Mouse (Mus musculus) gastrocnemius, adult 2 months (tissue): ENCODE measurements at regions not wholly inside any gene's neighbourhood (a gene's known extent, or its start where the extent isn't known, plus 50 kb on each side); places are given as distances from the start of the nearest gene placed in this dataset.

Source experiments
- DNase-seq: peaks from one replicate; pipeline ENCODE4 v3.0.0; 2022
- H3K27ac ChIP-seq: fragments of 200-600 bp; 2 replicates; pipeline ENCODE4 v1.8.1; 2022; ENCODE audit warnings: mild to moderate bottlenecking
- H3K4me3 ChIP-seq: fragments of 200-600 bp; 2 replicates; pipeline ENCODE4 v1.8.1; 2022; ENCODE audit warnings: mild to moderate bottlenecking, moderate library complexity
- CTCF ChIP-seq: fragments of 200-600 bp; IDR thresholded peaks from 2 replicates; pipeline ENCODE4 v1.8.1; 2022; ENCODE audit warnings: antibody characterized with exemption, mild to moderate bottlenecking, moderate library complexity
- intact Hi-C: fragments of 180-260 bp; cut with DNase I; formaldehyde crosslinking; loops from one replicate; pipeline ENCODE4 v1.15.1; 2025

- DNase-seq, result no peak
- no peak overlapping the region for H3K4me3 ChIP-seq
- intact Hi-C loops, result no loop called here
- no peak for TF ChIP-seq CTCF
- H3K27ac ChIP-seq, result no peak overlapping the region
Observed at GRCm38 (mm10) chr3:41491185-41491584, 64.3 kb upstream of the Jade1 start.

- H3K27ac ChIP-seq, result no peak overlapping the region
- no peak for DNase-seq
- intact Hi-C loops, result no loop called here
- TF ChIP-seq CTCF, result no peak
- no peak overlapping the region for H3K4me3 ChIP-seq
Observed at GRCm38 (mm10) chr3:41489998-41490397, 65.5 kb upstream of the Jade1 start.

- no peak for DNase-seq
- no peak for TF ChIP-seq CTCF
- intact Hi-C loops, result no loop called here
Observed at GRCm38 (mm10) chr3:41489571-41489970, 66.0 kb upstream of the Jade1 start.

GRCm38 (mm10) chr3:41488229-41488774 is 67.2 kb upstream of the Jade1 start:
- Histone ChIP-seq H3K27ac (no peak overlapping the region), H3K4me3 (no peak overlapping the region)
- no peak for DNase-seq
- TF ChIP-seq CTCF, result no peak
- intact Hi-C loops, result no loop called here

More at GRCm38 (mm10) chr3:41489571-41489970, 66.0 kb upstream of the Jade1 start:
- H3K27ac ChIP-seq, result no peak overlapping the region
- H3K4me3 ChIP-seq, result no peak overlapping the region

GRCm38 (mm10) chr3:41484920-41485319 is 70.6 kb upstream of the Jade1 start:
- no peak for DNase-seq

DNA sequence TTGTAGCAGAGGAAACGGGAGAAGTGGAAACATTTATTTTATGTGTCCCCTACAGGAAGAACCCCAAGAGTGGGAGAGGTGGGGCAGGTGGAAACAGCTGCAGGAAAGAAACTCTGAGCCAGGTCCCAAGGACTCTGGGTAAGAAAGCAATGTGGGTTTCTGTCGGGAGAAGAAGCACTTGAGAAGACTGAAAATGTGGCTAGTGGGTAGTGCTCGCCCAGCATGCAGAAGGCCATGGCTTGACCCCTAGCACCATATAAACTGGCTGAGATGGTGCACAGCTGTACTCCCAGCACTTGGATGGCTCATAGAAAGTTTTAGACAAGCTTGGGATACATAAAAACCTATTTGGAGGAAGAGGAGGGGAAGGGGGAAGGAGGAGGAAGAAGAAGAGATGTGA is 71.9 kb upstream of the Jade1 start:
- Histone ChIP-seq H3K27ac (no peak overlapping the region), H3K4me3 (no peak overlapping the region)
- no peak for DNase-seq
- TF ChIP-seq CTCF, result no peak
- intact Hi-C loops, result no loop called here

More at GRCm38 (mm10) chr3:41484920-41485319, 70.6 kb upstream of the Jade1 start:
- no peak for TF ChIP-seq CTCF
- no peak overlapping the region for H3K27ac ChIP-seq
- H3K4me3 ChIP-seq, result no peak overlapping the region
- intact Hi-C loops, result no loop called here

DNA sequence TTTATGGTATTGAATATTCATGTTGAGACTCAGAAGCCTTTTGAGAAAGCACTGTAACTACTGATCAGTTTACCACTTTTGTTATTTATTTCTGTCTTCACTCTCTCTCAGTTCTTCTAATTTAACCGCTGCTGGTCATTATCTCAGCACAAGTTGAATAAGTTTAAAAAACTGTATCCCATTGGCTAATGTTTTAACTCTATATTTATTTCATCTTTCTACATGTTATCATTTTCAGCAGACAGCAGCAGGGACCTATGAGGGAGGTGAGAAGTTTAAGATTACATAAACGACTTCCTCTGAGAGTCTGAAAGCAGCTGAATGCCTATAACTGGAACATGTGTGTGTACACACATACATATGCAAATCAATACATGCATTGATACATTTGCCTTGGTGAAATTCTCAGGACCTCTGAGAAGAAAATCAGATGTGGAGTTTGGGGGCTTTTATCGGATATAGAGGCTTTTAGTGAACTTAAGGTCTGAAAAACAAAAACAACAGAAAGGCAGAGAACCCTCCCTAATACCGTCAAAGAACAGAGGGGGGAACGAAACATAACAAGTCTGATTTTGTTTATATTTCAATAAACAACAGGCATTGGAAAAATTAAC is 72.5 kb upstream of the Jade1 start:
- H3K4me3 ChIP-seq, result no peak overlapping the region
- no peak for TF ChIP-seq CTCF
- no peak for DNase-seq
- H3K27ac ChIP-seq, result no peak overlapping the region
- intact Hi-C loops, result no loop called here

DNA sequence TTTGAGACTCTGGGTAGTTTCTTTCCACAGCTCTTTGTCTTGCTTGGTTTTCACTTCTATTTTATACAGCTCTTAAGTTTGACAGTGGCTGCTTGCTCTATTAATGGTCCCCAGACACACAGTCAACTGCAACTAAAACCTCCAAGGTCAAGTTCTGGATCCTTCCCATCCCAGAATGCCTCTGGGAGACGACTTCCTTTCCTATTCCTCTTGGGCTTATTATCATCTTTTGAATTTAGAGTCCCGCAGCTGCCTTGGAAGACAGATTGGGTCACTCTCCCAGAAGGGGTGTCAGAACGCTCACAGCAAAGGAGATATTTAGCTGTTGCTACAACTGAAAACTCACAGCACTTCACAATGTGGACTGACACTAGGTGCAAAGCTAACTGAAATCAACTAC is 75.3 kb upstream of the Jade1 start:
- Histone ChIP-seq H3K27ac (peak overlapping the region; percentile 56; the same call in 1 of the 2 replicates), H3K4me3 (no peak overlapping the region)
- TF ChIP-seq CTCF, result no peak
- intact Hi-C loops, result no loop called here
- no peak for DNase-seq

GRCm38 (mm10) chr3:41478971-41479370 is 76.6 kb upstream of the Jade1 start:
- TF ChIP-seq CTCF, result no peak
- intact Hi-C loops, result no loop called here
- no peak for DNase-seq
- no peak overlapping the region for H3K27ac ChIP-seq
- H3K4me3 ChIP-seq, result no peak overlapping the region

- no peak for DNase-seq
- no peak for TF ChIP-seq CTCF
- intact Hi-C loops, result no loop called here
- Histone ChIP-seq H3K27ac (no peak overlapping the region), H3K4me3 (no peak overlapping the region)
Observed at GRCm38 (mm10) chr3:41476516-41476915, 79.0 kb upstream of the Jade1 start.

DNA sequence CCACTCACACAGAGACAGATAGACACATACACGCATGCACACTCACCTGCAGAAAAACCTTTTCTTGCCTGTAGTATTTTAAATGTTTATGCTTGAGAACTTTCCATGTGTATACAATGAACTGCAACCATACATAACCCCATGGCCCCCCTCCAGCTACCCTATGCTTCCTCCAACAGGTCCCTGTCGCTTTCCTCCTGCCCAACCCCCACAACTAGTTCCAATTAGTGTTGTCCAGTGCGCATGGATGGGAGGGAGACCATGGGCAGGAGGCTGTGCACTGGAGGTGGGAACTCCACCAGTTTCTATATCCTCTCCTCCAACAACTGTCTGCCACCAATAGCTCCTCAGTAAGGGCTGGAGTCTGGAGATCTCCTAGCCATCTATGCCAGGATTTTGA is 82.9 kb upstream of the Jade1 start:
- H3K27ac ChIP-seq, result no peak overlapping the region
- intact Hi-C loops, result no loop called here
- H3K4me3 ChIP-seq, result no peak overlapping the region
- no peak for DNase-seq
- no peak for TF ChIP-seq CTCF

DNA sequence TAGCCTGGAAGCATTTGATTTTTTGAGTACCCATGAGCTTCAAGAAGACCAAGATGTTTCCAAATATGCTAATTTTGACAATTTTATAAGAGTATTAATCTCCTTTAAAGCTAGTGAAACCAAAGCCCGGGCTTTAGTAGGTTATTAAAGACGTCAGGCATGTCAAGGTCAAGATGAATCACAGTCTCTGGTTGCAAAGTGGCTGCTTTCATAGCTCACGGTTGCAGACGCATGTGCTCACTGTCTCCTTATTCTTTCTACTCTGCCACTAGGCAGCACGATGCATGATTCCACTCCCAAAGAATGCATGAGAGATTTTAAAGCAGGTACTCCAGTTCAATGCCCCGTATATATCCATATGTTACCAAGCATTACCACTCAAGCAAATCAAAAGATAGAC is 86.4 kb upstream of the Jade1 start:
- DNase-seq, result no peak
- intact Hi-C loops, result no loop called here
- TF ChIP-seq CTCF, result no peak
- H3K27ac ChIP-seq, result no peak overlapping the region
- H3K4me3 ChIP-seq, result no peak overlapping the region

DNA sequence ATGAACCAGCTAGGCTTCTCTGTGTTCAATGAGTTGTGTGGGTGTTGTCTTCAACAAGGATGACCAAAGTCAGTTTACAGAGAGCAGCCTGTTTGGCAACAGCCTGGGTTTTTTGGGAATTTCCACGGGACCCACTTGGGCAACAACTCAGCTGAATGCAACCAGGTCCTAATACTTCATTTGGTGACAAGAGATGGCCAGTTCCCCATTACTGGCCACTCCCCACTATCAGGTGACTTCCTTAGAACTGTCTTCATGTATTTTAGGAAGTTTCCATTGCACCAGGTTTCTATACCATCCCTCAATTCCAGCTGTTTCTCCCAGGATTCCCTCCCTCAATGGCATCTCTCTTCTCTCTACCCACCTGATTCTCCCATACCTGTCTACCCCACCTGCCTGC is 87.7 kb upstream of the Jade1 start:
- no peak overlapping the region for H3K27ac ChIP-seq
- intact Hi-C loops, result no loop called here
- no peak for DNase-seq
- no peak overlapping the region for H3K4me3 ChIP-seq
- TF ChIP-seq CTCF, result no peak

GRCm38 (mm10) chr3:41465893-41466292 is 89.6 kb upstream of the Jade1 start:
- intact Hi-C loops, result no loop called here
- DNase-seq, result no peak
- no peak for TF ChIP-seq CTCF
- Histone ChIP-seq H3K27ac (no peak overlapping the region), H3K4me3 (no peak overlapping the region)
